Mouse (Mus musculus) stomach, postnatal 0 days (tissue): ENCODE measurements around the gene Gsc.

Experiments
- CTCF ChIP-seq: IDR thresholded peaks from 2 replicates; pipeline ENCODE4 v1.5.1; 2016; ENCODE audit warnings: antibody characterized with exemption, low read depth, mild to moderate bottlenecking, moderate library complexity
- EP300 ChIP-seq: optimal IDR thresholded peaks from 2 replicates; pipeline ENCODE3; 2016; ENCODE audit warnings: antibody characterized with exemption

DNA sequence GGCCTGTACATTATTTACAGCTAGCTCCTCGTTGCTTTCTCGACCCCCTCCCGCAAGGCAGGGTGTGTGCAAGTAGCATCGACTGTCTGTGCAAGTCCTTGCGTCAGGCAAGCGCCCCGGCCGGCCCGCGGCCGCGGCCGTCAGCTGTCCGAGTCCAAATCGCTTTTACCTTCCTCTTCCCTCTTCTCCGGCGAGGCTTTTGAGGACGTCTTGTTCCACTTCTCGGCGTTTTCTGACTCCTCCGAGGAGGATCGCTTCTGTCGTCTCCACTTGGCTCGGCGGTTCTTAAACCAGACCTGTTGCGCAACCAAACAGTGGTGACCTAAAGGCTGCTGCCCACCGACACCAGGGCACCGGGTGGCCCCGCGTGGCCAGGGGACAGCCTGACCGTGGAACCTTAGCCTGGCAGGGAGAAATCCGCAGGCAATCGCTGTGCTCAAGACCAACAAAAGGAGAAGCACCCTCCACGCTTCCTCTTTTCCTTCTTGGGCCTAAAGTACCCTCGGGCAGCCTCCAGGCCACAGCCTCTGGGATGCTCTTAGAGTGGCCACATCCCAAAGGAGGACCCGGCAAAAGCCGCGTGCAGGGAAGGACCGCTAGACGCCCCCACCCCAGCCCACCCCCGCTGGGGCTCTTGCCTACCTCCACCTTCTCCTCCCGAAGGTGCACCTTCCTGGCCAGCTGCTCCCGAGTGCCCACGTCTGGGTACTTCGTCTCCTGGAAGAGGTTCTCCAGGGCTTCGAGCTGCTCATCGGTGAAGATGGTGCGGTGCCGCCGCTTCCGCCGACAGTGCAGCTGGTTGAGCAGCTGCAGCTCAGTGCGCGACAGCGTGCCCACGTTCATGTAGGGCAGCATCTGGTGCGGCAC lies 1.5 kb downstream of the Gsc start:
- TF ChIP-seq EP300 (no peak), CTCF (no peak)
